Mouse (Mus musculus): Measurements from ENCODE around the gene Tnfrsf21.

Gene Tnfrsf21

GRCm38 (mm10) chr17:43016371-43017331 is at the start of gene Tnfrsf21:
TSS of gene Tnfrsf21 (plus strand) at chr17:43016555.
- Histone ChIP-seq H3K27me3 (ENCODE audit: control insufficient read depth, insufficient read depth, low read length, poor library complexity, severe bottlenecking) (no peaks in the 10 kb centered on the region), H3K36me3 (ENCODE audit: control insufficient read depth, insufficient read depth, low read length, poor library complexity, severe bottlenecking) (no peaks in the 10 kb centered on the region)
- DNase-seq (ENCODE audit: low read depth, low spot score): peak; percentile 86

DNA sequence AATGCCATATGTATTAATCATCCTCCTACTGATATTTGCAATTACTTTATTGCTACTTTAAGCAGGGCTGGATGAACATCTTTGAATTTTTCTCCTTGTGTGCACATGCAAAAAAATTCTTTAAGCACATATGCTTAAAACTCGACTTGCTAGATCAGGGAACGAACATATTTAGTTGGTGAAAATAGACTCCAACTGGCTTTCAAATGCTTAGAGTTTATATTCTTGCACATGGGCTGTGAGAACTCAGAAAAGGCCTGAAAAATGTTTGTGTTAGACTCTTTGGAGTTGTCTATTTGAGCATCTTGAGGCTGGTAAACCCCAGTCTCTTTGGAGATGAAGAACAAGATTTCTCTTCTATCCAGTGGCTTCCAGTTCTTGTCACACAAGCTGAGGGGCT is 48.2 kb upstream of the Tnfrsf21 start:
- no peak for DNase-seq (ENCODE audit: low read depth, low spot score)
- Histone ChIP-seq H3K27me3 (ENCODE audit: control insufficient read depth, insufficient read depth, low read length, poor library complexity, severe bottlenecking) (no peaks in the 10 kb centered on the region), H3K36me3 (ENCODE audit: control insufficient read depth, insufficient read depth, low read length, poor library complexity, severe bottlenecking) (no peaks in the 10 kb centered on the region)

GRCm38 (mm10) chr17:42975312-42975996 is 40.9 kb upstream of the Tnfrsf21 start:
- Histone ChIP-seq H3K36me3 (ENCODE audit: control insufficient read depth, insufficient read depth, low read length, poor library complexity, severe bottlenecking) (no peaks in the 10 kb centered on the region), H3K27me3 (ENCODE audit: control insufficient read depth, insufficient read depth, low read length, poor library complexity, severe bottlenecking) (no peaks in the 10 kb centered on the region)
- DNase-seq (ENCODE audit: low read depth, low spot score): no peak

DNA sequence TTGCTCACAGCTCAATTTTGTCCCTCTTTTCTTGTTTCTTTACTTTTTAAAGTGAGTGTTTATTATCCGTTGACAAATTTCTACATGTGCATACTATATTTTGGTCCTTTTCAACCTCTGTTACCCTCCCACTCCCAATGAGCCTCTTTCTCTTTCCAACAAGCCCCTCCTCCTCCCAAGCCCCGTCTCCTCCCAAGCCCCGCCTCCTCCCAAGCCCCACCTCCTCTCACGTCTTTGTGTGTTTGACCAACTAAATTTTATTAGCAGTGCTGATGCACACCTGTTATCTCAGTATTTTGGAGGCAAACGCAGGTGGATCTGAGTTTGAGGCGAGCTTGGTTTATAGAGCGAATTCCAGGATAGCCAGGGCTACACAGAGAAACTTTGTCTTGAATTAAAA is 38.6 kb upstream of the Tnfrsf21 start:
- DNase-seq (ENCODE audit: low read depth, low spot score): no peak
- Histone ChIP-seq H3K36me3 (ENCODE audit: control insufficient read depth, insufficient read depth, low read length, poor library complexity, severe bottlenecking) (no peaks in the 10 kb centered on the region), H3K27me3 (ENCODE audit: control insufficient read depth, insufficient read depth, low read length, poor library complexity, severe bottlenecking) (no peaks in the 10 kb centered on the region)

- no peak for DNase-seq (ENCODE audit: low read depth, low spot score)
- no peaks in the 10 kb centered on the region for H3K36me3 ChIP-seq (ENCODE audit: control insufficient read depth, insufficient read depth, low read length, poor library complexity, severe bottlenecking)
- no peaks in the 10 kb centered on the region for H3K27me3 ChIP-seq (ENCODE audit: control insufficient read depth, insufficient read depth, low read length, poor library complexity, severe bottlenecking)
Observed at GRCm38 (mm10) chr17:42978345-42978744, 38.0 kb upstream of the Tnfrsf21 start.

DNA sequence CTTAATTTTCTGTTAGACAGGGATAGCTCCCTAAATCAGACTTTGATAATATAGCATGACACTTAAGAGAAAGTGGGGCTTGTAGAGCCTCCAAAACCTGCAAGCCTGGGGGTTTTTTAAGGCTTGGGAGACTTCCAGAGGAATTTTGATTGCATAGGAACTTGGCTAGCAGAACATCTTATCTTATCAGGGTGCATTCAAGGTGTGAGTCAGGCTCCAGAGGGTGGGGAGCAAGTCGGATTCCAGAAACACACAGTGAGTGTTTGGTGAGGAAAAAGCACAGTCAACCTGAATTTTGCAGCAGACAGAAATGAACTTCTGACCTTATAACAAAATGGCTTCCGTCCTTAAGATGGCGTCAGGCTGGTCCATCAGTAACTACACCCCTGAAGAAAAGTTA is 34.5 kb upstream of the Tnfrsf21 start:
- Histone ChIP-seq H3K27me3 (ENCODE audit: control insufficient read depth, insufficient read depth, low read length, poor library complexity, severe bottlenecking) (no peaks in the 10 kb centered on the region), H3K36me3 (ENCODE audit: control insufficient read depth, insufficient read depth, low read length, poor library complexity, severe bottlenecking) (no peaks in the 10 kb centered on the region)
- DNase-seq (ENCODE audit: low read depth, low spot score): no peak

- no peaks in the 10 kb centered on the region for H3K36me3 ChIP-seq (ENCODE audit: control insufficient read depth, insufficient read depth, low read length, poor library complexity, severe bottlenecking)
- no peak for DNase-seq (ENCODE audit: low read depth, low spot score)
Observed at GRCm38 (mm10) chr17:42982568-42982967, 33.8 kb upstream of the Tnfrsf21 start.

GRCm38 (mm10) chr17:42985837-42986589 is 30.3 kb upstream of the Tnfrsf21 start:
- Histone ChIP-seq H3K36me3 (ENCODE audit: control insufficient read depth, insufficient read depth, low read length, poor library complexity, severe bottlenecking) (no peaks in the 10 kb centered on the region), H3K27me3 (ENCODE audit: control insufficient read depth, insufficient read depth, low read length, poor library complexity, severe bottlenecking) (no peaks in the 10 kb centered on the region)
- DNase-seq (ENCODE audit: low read depth, low spot score): peak; percentile 38

More at GRCm38 (mm10) chr17:42982568-42982967, 33.8 kb upstream of the Tnfrsf21 start:
- no peaks in the 10 kb centered on the region for H3K27me3 ChIP-seq (ENCODE audit: control insufficient read depth, insufficient read depth, low read length, poor library complexity, severe bottlenecking)

GRCm38 (mm10) chr17:42987692-42988091 is 28.7 kb upstream of the Tnfrsf21 start:
- Histone ChIP-seq H3K27me3 (ENCODE audit: control insufficient read depth, insufficient read depth, low read length, poor library complexity, severe bottlenecking) (no peaks in the 10 kb centered on the region), H3K36me3 (ENCODE audit: control insufficient read depth, insufficient read depth, low read length, poor library complexity, severe bottlenecking) (no peaks in the 10 kb centered on the region)
- DNase-seq (ENCODE audit: low read depth, low spot score): peak; percentile 54

- H3K36me3 ChIP-seq (ENCODE audit: control insufficient read depth, insufficient read depth, low read length, poor library complexity, severe bottlenecking): no peaks in the 10 kb centered on the region
- peak; percentile 9 for DNase-seq (ENCODE audit: low read depth, low spot score)
- no peaks in the 10 kb centered on the region for H3K27me3 ChIP-seq (ENCODE audit: control insufficient read depth, insufficient read depth, low read length, poor library complexity, severe bottlenecking)
Observed at GRCm38 (mm10) chr17:42989981-42990380, 26.4 kb upstream of the Tnfrsf21 start.

- Histone ChIP-seq H3K27me3 (ENCODE audit: control insufficient read depth, insufficient read depth, low read length, poor library complexity, severe bottlenecking) (no peaks in the 10 kb centered on the region), H3K36me3 (ENCODE audit: control insufficient read depth, insufficient read depth, low read length, poor library complexity, severe bottlenecking) (no peaks in the 10 kb centered on the region)
Observed at GRCm38 (mm10) chr17:42991112-42991511, 25.2 kb upstream of the Tnfrsf21 start.

GRCm38 (mm10) chr17:42999446-42999977 is 16.8 kb upstream of the Tnfrsf21 start:
- DNase-seq (ENCODE audit: low read depth, low spot score): peak; percentile 51
- Histone ChIP-seq H3K36me3 (ENCODE audit: control insufficient read depth, insufficient read depth, low read length, poor library complexity, severe bottlenecking) (no peaks in the 10 kb centered on the region), H3K27me3 (ENCODE audit: control insufficient read depth, insufficient read depth, low read length, poor library complexity, severe bottlenecking) (no peaks in the 10 kb centered on the region)

More at GRCm38 (mm10) chr17:42991112-42991511, 25.2 kb upstream of the Tnfrsf21 start:
- DNase-seq (ENCODE audit: low read depth, low spot score): peak; percentile 13

DNA sequence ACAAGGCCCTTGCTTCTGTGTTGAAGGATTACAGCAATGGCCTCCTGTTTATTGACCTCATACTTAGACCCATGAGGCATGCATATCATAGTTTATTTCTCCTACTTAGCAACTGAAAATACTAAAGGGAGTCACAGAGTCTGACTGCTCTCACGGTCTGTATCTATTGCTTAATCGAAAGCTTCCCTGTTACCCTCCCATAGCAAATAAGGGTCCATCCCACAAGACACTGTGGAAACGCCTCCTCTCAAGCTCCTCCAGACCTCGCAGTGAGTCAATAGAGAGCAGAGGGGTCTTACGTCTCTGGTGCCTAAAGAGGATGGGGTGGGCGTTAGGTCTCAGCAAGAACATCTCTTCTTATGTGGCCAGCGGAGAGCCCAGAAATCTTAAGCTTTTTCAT is 15.8 kb upstream of the Tnfrsf21 start:
- H3K36me3 ChIP-seq (ENCODE audit: control insufficient read depth, insufficient read depth, low read length, poor library complexity, severe bottlenecking): no peaks in the 10 kb centered on the region
- no peaks in the 10 kb centered on the region for H3K27me3 ChIP-seq (ENCODE audit: control insufficient read depth, insufficient read depth, low read length, poor library complexity, severe bottlenecking)
- no peak for DNase-seq (ENCODE audit: low read depth, low spot score)

GRCm38 (mm10) chr17:43012718-43013117 is 3.6 kb upstream of the Tnfrsf21 start:
- Histone ChIP-seq H3K36me3 (ENCODE audit: control insufficient read depth, insufficient read depth, low read length, poor library complexity, severe bottlenecking) (no peaks in the 10 kb centered on the region), H3K27me3 (ENCODE audit: control insufficient read depth, insufficient read depth, low read length, poor library complexity, severe bottlenecking) (no peaks in the 10 kb centered on the region)
- DNase-seq (ENCODE audit: low read depth, low spot score): peak; percentile 73

Measured in splenic B cell, adult 2 months (primary cell).